Mouse (Mus musculus): ENCODE data around the gene Olfr853. TPM values are rescaled to one million over a fixed set of nuclear protein-coding genes. Genes with fewer than 3 reads are reported as not detected.

Olfr853 gene
- polyA plus RNA-seq (2016; fragmentation: Nextera tagmentation; extraction: Ambion mirVana), result not detected in 2 replicates

DNA sequence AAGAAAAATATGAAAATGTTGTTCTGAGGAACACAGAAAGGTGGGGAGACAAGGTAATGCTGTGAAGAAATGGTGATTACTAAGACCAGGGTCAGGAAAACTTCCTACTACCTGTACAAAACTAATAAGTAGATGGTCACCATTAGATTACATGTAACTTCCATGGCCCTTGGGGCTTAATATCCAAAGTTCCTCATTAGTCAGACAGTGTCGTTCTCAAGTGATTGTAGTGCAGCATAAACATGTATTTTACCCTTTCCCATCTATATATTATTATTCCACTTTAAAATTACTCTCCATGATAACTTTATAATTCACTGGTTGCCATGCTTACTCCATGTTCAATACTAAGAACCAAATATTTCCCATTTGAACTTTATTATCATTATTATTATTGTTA, at the start of gene Olfr853:
TSS of gene Olfr853 (minus strand) at position 101 of the 400 bp plus-strand sequence.
- WGBS, result 85% methylated on average over 1 of the region's 1 CpGs
- H3K36me3 ChIP-seq, result no peaks in the 10 kb centered on the region
- ATAC-seq (ENCODE audit: low FRiP score, low read depth), result no peak

DNA sequence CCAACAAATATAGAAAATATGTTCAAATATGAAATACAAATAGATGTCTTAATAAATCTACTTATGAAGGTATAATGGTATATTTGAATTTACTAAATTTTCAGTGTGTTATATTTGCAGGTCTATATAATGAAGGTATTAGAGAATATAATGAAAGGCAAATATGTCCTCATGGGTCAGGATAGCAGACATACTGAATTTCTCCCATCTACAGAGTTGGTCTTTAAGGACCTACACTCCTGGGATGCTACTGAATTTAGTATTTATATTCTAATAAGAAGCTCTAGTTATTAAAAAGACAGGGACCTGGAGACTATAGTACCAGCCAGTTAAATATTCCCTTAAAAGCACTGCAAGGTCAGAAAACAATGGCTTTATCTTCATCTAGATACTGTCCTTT, 41.4 kb upstream of the Olfr853 start, which contains the start of gene Olfr855:
TSS of gene Olfr855 (plus strand) at position 301 of the 400 bp plus-strand sequence.
- Histone ChIP-seq H3K4me2 (replicated peaks) (no peak within 1 kb of the TSS), H3K9me3 (0 out of 2 replicates have a peak, but pooled peaks cover 4% of the 10 kb centered on the region), H3K27ac (no peak within 1 kb of the TSS), H3K27me3 (replicated peaks) (no peaks in the 10 kb centered on the region), H3K36me3 (no peaks in the 10 kb centered on the region), H3K9ac (no peak within 1 kb of the TSS), H3K4me1 (no peaks in the 10 kb centered on the region), H3K4me3 (no peak within 1 kb of the TSS)
- ATAC-seq (ENCODE audit: low FRiP score, low read depth), result no peak

More for the DNA sequence above, at the start of gene Olfr853:
- H3K4me2 ChIP-seq (replicated peaks), result no peak within 1 kb of the TSS
- H3K27me3 ChIP-seq (replicated peaks), result no peaks in the 10 kb centered on the region
- peaks cover 13% of the 10 kb centered on the region for H3K9me3 ChIP-seq
- no peak within 1 kb of the TSS for H3K9ac ChIP-seq
- no peak within 1 kb of the TSS for H3K27ac ChIP-seq
- H3K4me1 ChIP-seq, result no peaks in the 10 kb centered on the region
- no peak within 1 kb of the TSS for H3K4me3 ChIP-seq

DNA sequence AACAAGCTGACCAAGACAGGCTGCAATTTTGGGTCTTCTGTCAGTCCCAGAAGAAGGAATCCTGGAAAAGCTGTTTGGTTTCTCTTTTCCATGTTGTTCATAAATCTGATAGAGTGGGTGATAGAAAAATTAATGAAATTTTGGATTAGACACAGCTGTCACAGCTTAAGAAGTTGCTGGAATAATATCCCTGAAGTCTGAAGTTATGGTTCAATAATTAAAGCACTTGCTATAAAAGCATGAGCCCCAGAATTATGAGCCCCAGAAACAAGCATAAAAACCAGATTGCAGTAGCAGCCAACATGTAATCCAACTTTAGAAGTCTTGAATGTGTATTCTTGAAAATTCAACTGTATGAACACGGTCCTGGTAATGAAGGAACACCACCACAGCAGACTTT, 26.4 kb upstream of the Olfr853 start, which contains the start of gene Olfr854:
TSS of gene Olfr854 (minus strand) at position 101 of the 400 bp plus-strand sequence.
- 84% methylated on average over 1 of the region's 1 CpGs for WGBS

DNA sequence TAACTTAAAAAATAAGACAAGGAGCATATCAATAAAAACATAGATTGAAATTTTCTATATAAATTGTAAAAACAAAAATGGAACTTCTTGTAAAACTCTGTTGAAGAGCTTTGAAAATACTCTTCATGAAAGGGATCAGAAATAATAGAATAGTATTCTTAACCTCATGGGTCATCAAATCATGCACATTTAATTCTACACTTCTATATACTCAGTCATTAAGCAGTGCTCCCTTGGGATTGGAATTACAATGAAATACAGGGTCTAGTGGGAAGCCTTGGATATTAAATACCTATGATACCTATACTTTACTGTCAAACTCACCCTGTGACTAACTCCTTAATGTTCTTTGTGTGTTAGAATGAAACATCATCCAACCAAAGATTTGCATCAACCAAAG, 47.9 kb downstream of the Olfr853 start, which contains the start of gene Olfr851:
TSS of gene Olfr851 (plus strand) at position 301 of the 400 bp plus-strand sequence.
- H3K36me3 ChIP-seq, result no peaks in the 10 kb centered on the region
- no peak within 1 kb of the TSS for H3K4me3 ChIP-seq
- no peak within 1 kb of the TSS for H3K9ac ChIP-seq
- no peak within 1 kb of the TSS for H3K4me2 ChIP-seq (replicated peaks)
- no peaks in the 10 kb centered on the region for H3K4me1 ChIP-seq
- no peak within 1 kb of the TSS for H3K27ac ChIP-seq
- H3K27me3 ChIP-seq (replicated peaks), result no peaks in the 10 kb centered on the region
- ATAC-seq (ENCODE audit: low FRiP score, low read depth), result no peak
- H3K9me3 ChIP-seq, result 0 out of 2 replicates have a peak, but pooled peaks cover 7% of the 10 kb centered on the region

More for the DNA sequence above, 26.4 kb upstream of the Olfr853 start, which contains the start of gene Olfr854:
- H3K4me2 ChIP-seq (replicated peaks), result no peak within 1 kb of the TSS
- no peaks in the 10 kb centered on the region for H3K4me1 ChIP-seq
- no peak within 1 kb of the TSS for H3K27ac ChIP-seq
- H3K27me3 ChIP-seq (replicated peaks), result no peaks in the 10 kb centered on the region
- H3K9ac ChIP-seq, result no peak within 1 kb of the TSS
- no peak within 1 kb of the TSS for H3K4me3 ChIP-seq
- peaks cover 13% of the 10 kb centered on the region for H3K9me3 ChIP-seq
- no peak for ATAC-seq (ENCODE audit: low FRiP score, low read depth)
- H3K36me3 ChIP-seq, result no peaks in the 10 kb centered on the region

Other genes with a start within 250 kb of the Olfr853 start
- gene Olfr844, start 224.7 kb downstream of the Olfr853 start, polyA plus RNA-seq (2016; fragmentation: Nextera tagmentation; extraction: Ambion mirVana), result not detected in 2 replicates
- not detected in 2 replicates for gene Olfr845, start 204.6 kb downstream of the Olfr853 start, polyA plus RNA-seq (2016; fragmentation: Nextera tagmentation; extraction: Ambion mirVana)
- gene Olfr846, start 177.1 kb downstream of the Olfr853 start, polyA plus RNA-seq (2016; fragmentation: Nextera tagmentation; extraction: Ambion mirVana), result not detected in 2 replicates
- not detected in 2 replicates for gene Olfr847, start 162.4 kb downstream of the Olfr853 start, polyA plus RNA-seq (2016; fragmentation: Nextera tagmentation; extraction: Ambion mirVana)
- gene Olfr849, start 100.8 kb downstream of the Olfr853 start, polyA plus RNA-seq (2016; fragmentation: Nextera tagmentation; extraction: Ambion mirVana), result not detected in 2 replicates
- not detected in 2 replicates for gene Olfr850, start 62.8 kb downstream of the Olfr853 start, polyA plus RNA-seq (2016; fragmentation: Nextera tagmentation; extraction: Ambion mirVana)
- gene Olfr851, start 47.8 kb downstream of the Olfr853 start, polyA plus RNA-seq (2016; fragmentation: Nextera tagmentation; extraction: Ambion mirVana), result not detected in 2 replicates
- gene Olfr854, start 26.3 kb upstream of the Olfr853 start, polyA plus RNA-seq (2016; fragmentation: Nextera tagmentation; extraction: Ambion mirVana), result not detected in 2 replicates
- gene Olfr855, start 41.5 kb upstream of the Olfr853 start, polyA plus RNA-seq (2016; fragmentation: Nextera tagmentation; extraction: Ambion mirVana), result not detected in 2 replicates
- gene Zfp317, start 81.0 kb upstream of the Olfr853 start, polyA plus RNA-seq (2016; fragmentation: Nextera tagmentation; extraction: Ambion mirVana), result 37.9 and 40.6 TPM in 2 replicates
- not detected in 2 replicates for gene Olfr857, start 168.4 kb upstream of the Olfr853 start, polyA plus RNA-seq (2016; fragmentation: Nextera tagmentation; extraction: Ambion mirVana)
- gene Olfr58, start 239.2 kb upstream of the Olfr853 start, polyA plus RNA-seq (2016; fragmentation: Nextera tagmentation; extraction: Ambion mirVana), result not detected in 2 replicates